Mouse (Mus musculus): ENCODE results near the gene Gm10135. TPM values are rescaled to one million over a fixed set of nuclear protein-coding genes. Genes with fewer than 3 reads are reported as not detected.

Gm10135 gene
- polyA plus RNA-seq, 1 experiment from 2014 or later = not detected

DNA sequence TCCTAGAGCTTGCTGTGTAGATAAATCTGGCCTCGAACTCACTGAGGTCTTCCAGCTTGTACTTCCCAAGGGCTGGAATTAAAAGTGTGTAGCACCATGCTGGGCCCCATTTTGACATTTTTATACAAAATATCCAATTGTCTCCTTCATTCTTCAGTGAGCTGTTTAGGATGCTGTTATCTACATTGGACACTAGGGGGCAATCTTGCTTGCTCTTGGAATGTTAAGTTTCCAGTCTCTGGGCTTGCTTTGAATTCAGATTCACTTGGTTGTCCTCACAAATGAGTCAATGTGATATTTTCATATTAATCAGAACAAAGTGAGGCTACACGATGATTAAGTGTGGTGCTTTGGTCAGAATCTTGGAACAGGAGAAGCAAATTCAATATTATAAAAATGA, 9.6 kb upstream of the Gm10135 start:
- no peaks in the 10 kb centered on the region for H3K9me3 ChIP-seq (ENCODE audit: control insufficient read depth, low read length)
- no peaks in the 10 kb centered on the region for H3K36me3 ChIP-seq (ENCODE audit: control insufficient read depth, insufficient read depth, low read length)
- H3K9ac ChIP-seq (ENCODE audit: low read length) = no peak overlapping the region
- no peaks in the 10 kb centered on the region for H3K27me3 ChIP-seq (ENCODE audit: control insufficient read depth, insufficient read depth, low read length)
- no peak overlapping the region for H3K4me2 ChIP-seq (ENCODE audit: low read depth)
- WGBS = 13% methylated on average over 2 of the region's 2 CpGs
- no peak overlapping the region for H3K27ac ChIP-seq (ENCODE audit: low read depth, low read length)
- no peak for ATAC-seq (ENCODE audit: insufficient read depth, low FRiP score, low TSS enrichment)
- DNase-seq (ENCODE audit: low spot score) = no peak
- no peak overlapping the region for H3K4me3 ChIP-seq (ENCODE audit: low read depth, low read length)
- no peaks in the 10 kb centered on the region for H3K4me1 ChIP-seq (ENCODE audit: control insufficient read depth, insufficient read depth, low read length)

GRCm38 (mm10) chr5:72976539-72976938, 2.0 kb upstream of the Gm10135 start:
- DNase-seq (ENCODE audit: low spot score) (no peak), ATAC-seq (ENCODE audit: insufficient read depth, low FRiP score, low TSS enrichment) (no peak)
- no peaks in the 10 kb centered on the region for H3K4me1 ChIP-seq (ENCODE audit: control insufficient read depth, insufficient read depth, low read length)
- H3K27me3 ChIP-seq (ENCODE audit: control insufficient read depth, insufficient read depth, low read length) = no peaks in the 10 kb centered on the region
- 91% methylated on average over 4 of the region's 4 CpGs for WGBS
- no peaks in the 10 kb centered on the region for H3K36me3 ChIP-seq (ENCODE audit: control insufficient read depth, insufficient read depth, low read length)
- H3K9ac ChIP-seq (ENCODE audit: low read length) = no peak overlapping the region
- no peak overlapping the region for H3K27ac ChIP-seq (ENCODE audit: low read depth, low read length)
- no peak overlapping the region for H3K4me3 ChIP-seq (ENCODE audit: low read depth, low read length)
- no peak overlapping the region for H3K4me2 ChIP-seq (ENCODE audit: low read depth)
- no peaks in the 10 kb centered on the region for H3K9me3 ChIP-seq (ENCODE audit: control insufficient read depth, low read length)

GRCm38 (mm10) chr5:72975996-72976395, 1.5 kb upstream of the Gm10135 start:
- ATAC-seq (ENCODE audit: insufficient read depth, low FRiP score, low TSS enrichment) = no peak
- no peaks in the 10 kb centered on the region for H3K4me1 ChIP-seq (ENCODE audit: control insufficient read depth, insufficient read depth, low read length)
- H3K27ac ChIP-seq (ENCODE audit: low read depth, low read length) = no peak overlapping the region
- H3K4me3 ChIP-seq (ENCODE audit: low read depth, low read length) = no peak overlapping the region
- no peak overlapping the region for H3K9ac ChIP-seq (ENCODE audit: low read length)
- WGBS = 89% methylated on average over 6 of the region's 6 CpGs
- H3K36me3 ChIP-seq (ENCODE audit: control insufficient read depth, insufficient read depth, low read length) = no peaks in the 10 kb centered on the region
- H3K4me2 ChIP-seq (ENCODE audit: low read depth) = no peak overlapping the region
- H3K27me3 ChIP-seq (ENCODE audit: control insufficient read depth, insufficient read depth, low read length) = no peaks in the 10 kb centered on the region
- no peak for DNase-seq (ENCODE audit: low spot score)
- no peaks in the 10 kb centered on the region for H3K9me3 ChIP-seq (ENCODE audit: control insufficient read depth, low read length)

GRCm38 (mm10) chr5:72972934-72973333, 1.6 kb downstream of the Gm10135 start:
- 70% methylated on average over 5 of the region's 5 CpGs for WGBS
- no peaks in the 10 kb centered on the region for H3K9me3 ChIP-seq (ENCODE audit: control insufficient read depth, low read length)
- no peak overlapping the region for H3K4me2 ChIP-seq (ENCODE audit: low read depth)
- no peaks in the 10 kb centered on the region for H3K27me3 ChIP-seq (ENCODE audit: control insufficient read depth, insufficient read depth, low read length)
- DNase-seq (ENCODE audit: low spot score) (no peak), ATAC-seq (ENCODE audit: insufficient read depth, low FRiP score, low TSS enrichment) (no peak)
- H3K9ac ChIP-seq (ENCODE audit: low read length) = no peak overlapping the region
- no peak overlapping the region for H3K4me3 ChIP-seq (ENCODE audit: low read depth, low read length)
- no peak overlapping the region for H3K27ac ChIP-seq (ENCODE audit: low read depth, low read length)
- no peaks in the 10 kb centered on the region for H3K4me1 ChIP-seq (ENCODE audit: control insufficient read depth, insufficient read depth, low read length)
- H3K36me3 ChIP-seq (ENCODE audit: control insufficient read depth, insufficient read depth, low read length) = no peaks in the 10 kb centered on the region

GRCm38 (mm10) chr5:72972435-72972834, 2.1 kb downstream of the Gm10135 start:
- no peaks in the 10 kb centered on the region for H3K9me3 ChIP-seq (ENCODE audit: control insufficient read depth, low read length)
- H3K9ac ChIP-seq (ENCODE audit: low read length) = no peak overlapping the region
- no peak overlapping the region for H3K27ac ChIP-seq (ENCODE audit: low read depth, low read length)
- H3K4me3 ChIP-seq (ENCODE audit: low read depth, low read length) = no peak overlapping the region
- H3K4me2 ChIP-seq (ENCODE audit: low read depth) = no peak overlapping the region
- ATAC-seq (ENCODE audit: insufficient read depth, low FRiP score, low TSS enrichment) (no peak), DNase-seq (ENCODE audit: low spot score) (no peak)
- H3K36me3 ChIP-seq (ENCODE audit: control insufficient read depth, insufficient read depth, low read length) = no peaks in the 10 kb centered on the region
- H3K27me3 ChIP-seq (ENCODE audit: control insufficient read depth, insufficient read depth, low read length) = no peaks in the 10 kb centered on the region
- H3K4me1 ChIP-seq (ENCODE audit: control insufficient read depth, insufficient read depth, low read length) = no peaks in the 10 kb centered on the region
- 77% methylated on average over 4 of the region's 4 CpGs for WGBS

DNA sequence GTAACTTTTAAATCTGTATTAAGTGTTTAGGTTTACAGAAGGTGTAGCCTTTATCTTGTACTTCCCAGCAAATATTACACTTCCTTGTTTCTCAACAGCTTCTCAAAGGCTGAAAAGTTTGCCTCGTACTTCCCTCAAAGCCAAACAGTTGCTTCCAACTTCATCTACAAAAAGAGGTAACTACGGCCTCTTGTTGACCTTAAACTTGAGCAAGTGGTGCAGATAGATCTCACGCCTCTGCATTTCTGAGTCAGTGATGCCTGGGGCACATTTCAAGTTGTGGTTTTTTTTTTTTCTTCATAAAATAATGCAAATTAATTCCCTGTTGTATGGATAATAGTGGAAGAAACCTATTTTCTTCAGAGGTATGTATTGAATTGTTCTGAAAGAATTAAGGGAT, 8.8 kb downstream of the Gm10135 start:
- H3K27ac ChIP-seq (ENCODE audit: low read depth, low read length) = no peak overlapping the region
- no peak for DNase-seq (ENCODE audit: low spot score)
- no peaks in the 10 kb centered on the region for H3K9me3 ChIP-seq (ENCODE audit: control insufficient read depth, low read length)
- ATAC-seq (ENCODE audit: insufficient read depth, low FRiP score, low TSS enrichment) = no peak
- no peak overlapping the region for H3K4me3 ChIP-seq (ENCODE audit: low read depth, low read length)
- H3K36me3 ChIP-seq (ENCODE audit: control insufficient read depth, insufficient read depth, low read length) = no peaks in the 10 kb centered on the region
- 95% methylated on average over 3 of the region's 3 CpGs for WGBS
- no peak overlapping the region for H3K9ac ChIP-seq (ENCODE audit: low read length)
- no peaks in the 10 kb centered on the region for H3K4me1 ChIP-seq (ENCODE audit: control insufficient read depth, insufficient read depth, low read length)
- no peaks in the 10 kb centered on the region for H3K27me3 ChIP-seq (ENCODE audit: control insufficient read depth, insufficient read depth, low read length)
- no peak overlapping the region for H3K4me2 ChIP-seq (ENCODE audit: low read depth)

- ATAC-seq (ENCODE audit: insufficient read depth, low FRiP score, low TSS enrichment) (no peak), DNase-seq (ENCODE audit: low spot score) (no peak)
- H3K27ac ChIP-seq (ENCODE audit: low read depth, low read length) = no peak overlapping the region
- WGBS = 80% methylated on average over 6 of the region's 6 CpGs
- peaks cover 2% of the 10 kb centered on the region; the same call in 1 of the 2 replicates for H3K36me3 ChIP-seq (ENCODE audit: control insufficient read depth, insufficient read depth, low read length)
- no peaks in the 10 kb centered on the region for H3K9me3 ChIP-seq (ENCODE audit: control insufficient read depth, low read length)
- H3K4me3 ChIP-seq (ENCODE audit: low read depth, low read length) = no peak overlapping the region
- no peaks in the 10 kb centered on the region for H3K27me3 ChIP-seq (ENCODE audit: control insufficient read depth, insufficient read depth, low read length)
- H3K4me1 ChIP-seq (ENCODE audit: control insufficient read depth, insufficient read depth, low read length) = no peaks in the 10 kb centered on the region
- H3K4me2 ChIP-seq (ENCODE audit: low read depth) = no peak overlapping the region
- no peak overlapping the region for H3K9ac ChIP-seq (ENCODE audit: low read length)
Measured at GRCm38 (mm10) chr5:72960096-72960495, 14.4 kb downstream of the Gm10135 start.

- Histone ChIP-seq H3K27ac (ENCODE audit: low read depth, low read length) (no peak overlapping the region), H3K4me1 (ENCODE audit: control insufficient read depth, insufficient read depth, low read length) (no peaks in the 10 kb centered on the region), H3K27me3 (ENCODE audit: control insufficient read depth, insufficient read depth, low read length) (no peaks in the 10 kb centered on the region), H3K36me3 (ENCODE audit: control insufficient read depth, insufficient read depth, low read length) (peaks cover 2% of the 10 kb centered on the region; the same call in 1 of the 2 replicates), H3K9ac (ENCODE audit: low read length) (no peak overlapping the region), H3K9me3 (ENCODE audit: control insufficient read depth, low read length) (no peaks in the 10 kb centered on the region), H3K4me3 (ENCODE audit: low read depth, low read length) (no peak overlapping the region), H3K4me2 (ENCODE audit: low read depth) (no peak overlapping the region)
- DNase-seq (ENCODE audit: low spot score) (no peak), ATAC-seq (ENCODE audit: insufficient read depth, low FRiP score, low TSS enrichment) (no peak)
- WGBS = 91% methylated on average over 17 of the region's 17 CpGs
Measured at GRCm38 (mm10) chr5:72957281-72957680, 17.2 kb downstream of the Gm10135 start.

- Histone ChIP-seq H3K9me3 (ENCODE audit: control insufficient read depth, low read length) (no peaks in the 10 kb centered on the region), H3K27me3 (ENCODE audit: control insufficient read depth, insufficient read depth, low read length) (no peaks in the 10 kb centered on the region), H3K27ac (ENCODE audit: low read depth, low read length) (no peak overlapping the region), H3K9ac (ENCODE audit: low read length) (no peak overlapping the region), H3K4me3 (ENCODE audit: low read depth, low read length) (no peak overlapping the region), H3K4me2 (ENCODE audit: low read depth) (no peak overlapping the region), H3K4me1 (ENCODE audit: control insufficient read depth, insufficient read depth, low read length) (no peaks in the 10 kb centered on the region), H3K36me3 (ENCODE audit: control insufficient read depth, insufficient read depth, low read length) (0 out of 2 replicates have a peak, but pooled peaks cover 2% of the 10 kb centered on the region)
- WGBS = 83% methylated on average over 3 of the region's 3 CpGs
- DNase-seq (ENCODE audit: low spot score) (no peak), ATAC-seq (ENCODE audit: insufficient read depth, low FRiP score, low TSS enrichment) (no peak)
Measured at GRCm38 (mm10) chr5:72953996-72954604, 20.4 kb downstream of the Gm10135 start.
